Mouse (Mus musculus) heart, postnatal 4 days (tissue): ENCODE data around the gene Rom1. TPM values are rescaled to one million over a fixed set of nuclear protein-coding genes. Genes with fewer than 3 reads are reported as not detected.

Experiments
- DNase-seq: peaks from one replicate; pipeline ENCODE4 v3.0.0; 2021
- total RNA-seq, 2 experiments: library from RNA; stranded (reverse); gene quantifications; 2 replicates each; pipeline ENCODE4 v1.2.3; 2021

Rom1 gene
- total RNA-seq, 2 experiments from 2014 or later, result 3.1 to 3.2 TPM

DNA sequence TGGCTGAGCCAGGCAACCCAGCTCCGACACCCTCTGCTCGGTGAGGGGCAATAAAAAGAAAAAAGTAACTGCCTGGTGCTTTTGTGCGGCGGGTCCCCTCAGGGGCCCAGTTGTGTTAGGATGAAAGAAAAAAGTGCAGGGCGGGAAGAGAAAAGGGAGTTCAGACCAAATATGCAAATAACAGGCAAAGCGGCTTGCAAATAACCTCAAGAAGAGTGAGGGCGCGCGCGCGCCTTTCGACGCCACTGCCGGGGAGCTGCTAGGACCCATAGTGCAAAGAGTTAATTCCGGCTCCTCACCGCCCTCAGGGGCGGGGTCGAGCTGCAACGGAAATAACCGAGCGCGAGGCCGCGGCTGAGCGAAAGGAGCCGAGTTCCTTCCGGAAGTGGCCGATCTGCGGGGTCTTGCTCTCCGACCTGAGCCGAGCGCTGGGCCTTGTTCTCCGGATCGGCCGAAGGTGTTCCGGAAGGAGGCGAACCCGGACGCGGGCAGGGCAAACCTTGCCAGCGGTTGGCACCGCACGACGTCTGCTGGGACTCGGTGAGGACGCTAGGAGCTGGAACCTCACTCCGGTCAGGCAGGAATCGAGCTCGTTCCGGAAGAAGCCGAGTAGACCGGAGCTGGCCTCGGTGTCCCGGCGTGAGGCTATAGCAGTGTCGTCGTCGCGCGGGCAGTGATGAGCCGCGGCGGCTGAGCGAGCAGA lies 12.5 kb upstream of the Rom1 start, which contains the start of gene Mta2:
Gene Mta2 (plus strand): TSS at position 361 of the 703 bp plus-strand sequence.
- peak; percentile 97 for DNase-seq

DNA sequence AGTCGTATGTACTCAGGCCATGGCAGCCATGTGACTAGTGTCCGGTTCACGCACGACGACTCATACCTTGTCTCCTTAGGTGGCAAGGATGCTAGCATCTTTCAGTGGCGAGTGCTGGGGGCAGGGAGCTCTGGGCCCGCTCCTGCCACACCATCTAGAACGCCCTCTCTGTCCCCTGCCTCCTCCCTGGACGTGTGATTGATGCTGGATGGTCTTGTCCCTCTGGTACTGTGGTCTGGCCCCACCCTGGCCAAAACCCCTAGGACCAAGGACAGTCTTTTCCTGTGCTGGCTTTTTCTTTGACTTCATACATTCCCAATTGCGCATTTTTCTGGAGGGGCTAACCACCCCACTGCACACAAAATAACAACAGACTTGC lies 12.0 kb upstream of the Rom1 start:
- DNase-seq, result no peak

DNA sequence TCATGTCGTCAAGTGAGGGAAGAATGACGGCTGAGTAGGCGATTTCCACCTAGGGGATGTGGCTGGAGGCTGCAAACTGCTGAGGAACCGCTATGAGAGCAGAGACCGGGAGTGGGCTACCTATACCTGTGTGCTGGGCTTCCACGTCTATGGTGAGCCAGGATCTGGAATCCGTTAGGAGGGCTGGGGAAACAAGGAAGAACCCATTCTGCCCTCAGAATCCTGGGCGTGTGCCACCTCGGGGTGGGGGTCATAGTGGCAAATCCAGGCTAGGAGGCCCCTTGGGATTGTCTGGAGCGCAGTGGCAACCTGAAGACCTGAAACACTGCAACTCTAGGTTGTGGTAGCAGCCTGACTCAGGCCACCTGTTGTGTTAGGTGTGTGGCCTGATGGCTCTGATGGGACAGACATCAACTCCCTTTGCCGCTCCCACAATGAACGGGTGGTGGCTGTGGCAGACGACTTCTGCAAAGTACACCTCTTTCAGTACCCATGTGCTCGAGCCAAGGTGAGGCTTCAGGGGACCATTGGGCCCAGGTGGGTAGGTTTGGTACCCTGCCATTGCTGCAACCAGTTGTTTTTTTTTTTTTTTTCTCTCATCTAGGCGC lies 11.5 kb upstream of the Rom1 start:
- no peak for DNase-seq

- DNase-seq, result no peak
These were observed 7.6 kb upstream of the Rom1 start for GRCm38 (mm10) chr19:8936736-8937135.

GRCm38 (mm10) chr19:8930771-8931170 lies 1.6 kb upstream of the Rom1 start:
- DNase-seq, result no peak

- no peak for DNase-seq
These were observed 961 bp upstream of the Rom1 start for GRCm38 (mm10) chr19:8930117-8930516.

GRCm38 (mm10) chr19:8928689-8929223 lies 400 bp downstream of the Rom1 start:
- DNase-seq, result no peak

DNA sequence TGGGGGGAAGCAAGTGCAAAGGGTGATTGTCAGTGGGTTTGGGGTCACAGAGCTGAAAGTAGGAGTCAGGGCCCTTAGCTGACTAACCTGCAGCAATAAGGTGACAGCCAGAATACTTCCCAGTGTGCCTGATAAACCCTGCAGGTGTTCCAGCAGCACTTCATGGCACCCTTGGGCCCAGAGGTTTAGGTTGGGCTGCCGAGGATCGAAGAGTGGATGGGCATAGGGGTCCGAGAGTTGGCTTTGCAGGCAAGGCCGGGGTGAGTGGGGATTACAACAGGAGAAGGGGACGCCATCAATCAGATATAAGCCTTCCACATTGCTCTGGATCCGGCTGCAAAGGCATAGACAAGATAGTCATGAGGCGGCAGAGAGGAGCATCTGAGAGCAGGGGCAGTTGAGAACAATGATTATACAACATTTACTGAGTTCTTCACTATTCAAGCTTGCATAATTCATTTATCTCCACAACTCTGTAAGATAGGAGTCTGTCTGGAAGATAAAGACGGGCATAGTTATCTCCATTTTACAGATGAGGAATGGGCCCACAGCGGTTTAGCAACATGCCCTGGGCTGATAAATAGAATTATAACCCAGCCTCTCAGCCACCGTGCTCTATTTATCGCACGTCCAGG lies 1.1 kb downstream of the Rom1 start:
- no peak for DNase-seq

GRCm38 (mm10) chr19:8926766-8927165 lies 2.4 kb downstream of the Rom1 start:
- DNase-seq, result no peak

DNA sequence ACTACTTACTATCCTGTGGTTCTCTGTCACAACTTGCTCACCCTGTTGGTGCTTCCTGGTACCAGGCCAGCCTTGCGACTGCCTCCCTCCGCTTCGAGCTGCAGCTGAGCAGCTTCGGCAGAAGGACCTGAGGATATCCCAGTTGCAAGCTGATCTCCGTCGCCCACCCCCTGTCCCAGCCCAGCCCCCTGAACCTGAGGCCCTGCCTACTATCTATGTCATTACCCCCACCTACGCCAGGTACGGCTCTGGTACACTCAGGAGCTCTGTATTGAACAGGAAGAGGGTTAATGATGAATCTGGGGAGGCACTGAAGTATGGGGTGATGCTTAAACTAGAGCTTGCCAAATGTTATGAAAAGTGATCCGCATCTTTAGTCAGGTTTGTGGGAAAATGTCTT lies 7.4 kb downstream of the Rom1 start:
- DNase-seq, result no peak

DNA sequence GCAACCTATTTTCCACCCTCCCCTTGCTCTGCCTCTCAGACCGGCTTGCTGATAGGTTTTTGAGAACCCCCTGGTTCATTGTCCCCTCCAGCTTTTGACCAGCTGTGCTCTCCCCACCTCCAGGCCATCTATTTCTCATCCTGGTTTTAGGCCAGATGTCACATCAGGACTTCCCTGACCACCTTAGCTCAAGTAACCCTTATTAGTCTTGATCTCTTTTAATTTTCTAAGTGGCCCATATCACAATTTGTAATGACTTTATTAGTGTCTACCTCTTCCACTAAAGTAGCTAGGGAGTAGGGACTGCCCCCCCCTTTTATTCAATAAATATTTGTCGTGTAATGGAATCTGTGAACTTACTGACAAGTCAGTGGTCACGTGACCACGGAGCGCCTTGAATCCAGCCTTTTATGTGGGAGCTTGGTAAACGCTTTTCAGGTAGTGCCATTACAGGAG lies 8.3 kb downstream of the Rom1 start:
- DNase-seq, result no peak

DNA sequence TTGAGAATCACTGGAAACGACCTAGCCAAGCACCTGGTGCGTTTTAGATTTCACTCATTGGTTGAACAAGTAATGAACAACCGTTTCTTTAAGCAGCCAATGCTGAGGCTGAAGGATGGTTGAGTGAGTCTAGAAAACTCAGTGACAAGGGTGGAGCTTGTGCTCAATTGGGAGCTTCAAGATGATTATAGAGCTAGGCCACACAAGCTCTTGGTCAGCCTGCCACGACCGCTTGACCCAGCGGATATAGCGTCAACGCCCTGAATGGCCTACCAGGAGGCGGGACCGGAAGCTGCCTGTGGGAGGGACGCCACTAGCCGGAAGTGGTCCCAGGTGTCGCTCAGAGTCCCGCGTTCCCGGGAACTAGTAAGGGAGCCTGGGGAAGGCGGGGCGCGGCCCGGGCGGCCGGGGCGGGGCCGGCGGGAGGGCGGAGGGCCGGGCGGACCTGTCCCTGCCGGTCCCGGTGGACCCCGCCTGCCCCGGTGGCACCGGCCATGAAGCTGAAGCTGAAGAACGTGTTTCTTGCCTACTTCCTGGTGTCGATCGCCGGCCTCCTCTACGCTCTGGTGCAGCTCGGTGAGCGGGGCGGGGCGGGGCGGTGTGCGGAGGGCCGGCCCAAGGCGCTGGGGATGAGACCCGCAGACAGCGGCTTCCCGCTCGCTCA lies 9.0 kb downstream of the Rom1 start, which contains the start of gene B3gat3:
Gene B3gat3 (plus strand): TSS at position 302 of the 664 bp plus-strand sequence.
- DNase-seq, result peak; percentile 97

- no peak for DNase-seq
These were observed 9.5 kb downstream of the Rom1 start for GRCm38 (mm10) chr19:8919684-8920072.

DNA sequence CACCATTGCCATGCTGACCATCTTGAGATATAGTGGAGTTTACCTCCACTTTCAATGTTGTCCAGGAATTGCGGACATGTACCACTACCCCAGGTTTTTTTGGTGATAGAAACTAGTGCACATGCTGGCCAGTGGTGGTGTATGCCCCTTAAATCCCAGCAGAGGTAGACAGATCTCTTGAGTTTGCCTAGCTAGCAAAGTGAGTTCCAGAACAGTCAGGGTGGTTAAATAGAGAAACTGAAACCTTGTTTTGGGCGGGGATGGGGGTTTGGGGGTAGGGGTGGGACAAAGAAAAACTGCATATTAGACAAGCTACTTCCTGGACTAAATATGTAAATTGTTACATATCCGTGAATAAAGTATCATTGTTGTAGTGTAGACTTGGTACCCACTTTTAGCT lies 10.2 kb downstream of the Rom1 start:
- no peak for DNase-seq

DNA sequence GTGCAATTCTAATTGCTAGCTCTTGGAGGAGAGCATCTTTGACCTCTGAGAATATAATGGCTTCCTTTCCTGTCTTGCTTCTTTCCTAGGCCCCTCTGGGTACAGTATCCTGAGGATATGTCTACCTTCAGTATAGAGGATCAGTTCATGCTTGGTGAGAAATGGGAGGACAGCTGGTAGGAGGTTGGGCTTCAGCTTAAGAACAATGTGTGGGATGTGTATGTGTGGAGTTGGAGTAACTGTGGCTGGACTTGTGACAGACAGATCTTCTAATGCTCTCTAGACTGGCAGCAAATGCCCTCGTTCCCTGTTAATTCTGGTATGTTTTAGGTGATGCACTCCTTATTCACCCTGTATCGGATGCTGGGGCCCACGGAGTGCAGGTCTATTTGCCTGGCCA lies 14.9 kb downstream of the Rom1 start:
- DNase-seq, result no peak

GRCm38 (mm10) chr19:8911810-8912209 lies 17.3 kb downstream of the Rom1 start:
- DNase-seq, result no peak

GRCm38 (mm10) chr19:8908531-8908930 lies 20.6 kb downstream of the Rom1 start:
- DNase-seq, result no peak

DNA sequence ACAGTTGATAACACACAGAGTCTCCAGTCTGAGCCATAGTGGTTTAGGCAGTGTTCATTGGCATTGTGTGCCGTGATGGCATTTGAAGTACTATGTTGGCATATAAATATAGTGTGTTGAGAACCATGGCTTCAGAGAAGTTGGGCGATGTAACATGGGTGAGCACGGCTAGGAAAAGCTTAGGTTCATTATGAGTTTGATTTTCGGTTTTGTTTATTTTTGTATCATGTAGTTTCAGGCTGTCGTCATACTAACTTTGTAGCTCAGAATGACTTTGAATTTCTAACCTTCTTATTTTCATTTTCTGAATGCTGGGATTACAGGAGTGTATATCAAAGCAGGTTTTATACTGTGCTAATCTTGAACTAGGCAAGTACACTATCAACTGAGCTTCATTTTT lies 25.7 kb downstream of the Rom1 start:
- DNase-seq, result no peak

DNA sequence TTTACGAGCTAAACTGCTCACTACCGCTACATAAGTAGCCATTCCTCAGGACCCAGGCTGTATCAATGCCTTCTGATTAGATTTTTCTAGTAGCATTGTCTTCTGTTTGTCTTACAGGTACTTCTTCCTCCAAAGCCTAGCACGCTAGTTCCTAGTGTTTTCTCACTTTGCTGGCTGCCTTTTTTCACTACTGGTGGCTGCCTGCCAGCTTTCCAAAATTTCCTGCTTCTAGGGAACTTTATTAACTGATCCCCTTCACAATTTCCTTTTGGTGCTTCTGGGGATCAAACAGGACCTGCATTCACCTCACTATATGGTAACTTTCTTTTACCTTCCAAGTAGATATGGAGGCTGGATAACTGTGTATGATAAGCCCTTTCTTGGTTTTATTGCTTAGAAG lies 30.1 kb downstream of the Rom1 start:
- DNase-seq, result peak; percentile 31

GRCm38 (mm10) chr19:8898576-8898975 lies 30.6 kb downstream of the Rom1 start:
- DNase-seq, result no peak

DNA sequence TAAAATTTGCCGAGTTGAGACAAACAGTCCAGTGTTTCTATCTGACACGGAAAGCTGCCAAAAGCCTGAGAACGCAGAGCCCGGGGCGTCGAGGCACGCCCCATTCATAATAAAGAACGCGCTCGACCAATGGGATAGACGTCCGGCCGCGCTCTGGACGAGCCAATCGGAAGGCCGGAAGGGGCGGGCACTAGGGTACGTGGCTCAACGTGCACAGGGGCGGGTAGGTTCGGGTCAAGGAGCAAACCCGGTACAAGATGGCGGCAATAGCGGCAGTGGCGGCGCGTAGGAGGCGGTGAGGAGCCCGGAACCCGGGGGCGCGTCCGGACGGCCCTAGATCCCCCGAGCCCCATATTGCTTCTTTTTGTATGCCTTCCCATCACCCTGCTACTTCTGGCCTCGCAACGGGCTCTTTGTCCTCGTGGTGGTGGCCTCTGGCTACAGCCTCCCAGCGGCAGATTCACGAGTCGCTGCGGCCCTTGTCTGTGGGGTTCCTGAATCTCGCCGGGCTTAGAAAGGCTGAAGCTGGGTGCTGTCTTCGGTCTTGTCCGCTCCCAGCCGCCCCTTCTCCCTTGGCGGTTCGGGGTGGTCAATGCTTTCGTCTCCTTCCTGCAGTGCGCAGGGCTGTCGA lies 31.2 kb downstream of the Rom1 start, which contains the start of gene Ganab:
Gene Ganab (plus strand): TSS at position 207 of the 631 bp plus-strand sequence.
- peak; percentile 96 for DNase-seq

- DNase-seq, result peak; percentile 59
These were observed 31.8 kb downstream of the Rom1 start for GRCm38 (mm10) chr19:8897211-8897864.
